Mouse (Mus musculus): ENCODE results near the gene Pfas.

DNA sequence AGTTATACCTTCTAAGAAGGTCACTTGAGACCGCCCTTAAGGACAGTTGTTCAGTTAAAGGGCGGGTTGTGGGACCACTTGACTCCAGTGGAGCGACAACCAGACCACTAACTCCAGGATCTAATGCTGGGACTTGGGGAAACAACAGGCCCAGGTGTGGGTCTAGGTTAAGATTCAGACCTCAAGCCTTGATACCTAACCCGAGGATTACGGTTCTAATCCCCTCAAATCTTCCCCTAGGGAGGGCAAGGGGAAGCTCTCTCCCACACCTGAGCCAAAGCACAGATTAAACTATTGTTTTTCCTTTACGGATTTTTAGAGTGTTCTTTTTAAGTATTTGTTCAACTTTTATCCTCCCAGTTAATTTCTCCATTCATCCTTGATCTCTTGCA lies 34.2 kb downstream of the Pfas start:
- TF ChIP-seq CHD2 (IDR thresholded peaks at IDR 0.05; ENCODE audit: low read depth, low read length) = no peak
- TF ChIP-seq MAFK (IDR thresholded peaks at IDR 0.05; ENCODE audit: insufficient read depth, low read depth, low read length) = no peak
- no peak for TF ChIP-seq ZC3H11A (IDR thresholded peaks at IDR 0.05; ENCODE audit: borderline replicate concordance, low read depth, low read length)
- TF ChIP-seq HCFC1 (IDR thresholded peaks at IDR 0.05; ENCODE audit: borderline replicate concordance, insufficient read depth, low read length) = no peak

Measured in ES-E14 (cell line).